Mouse (Mus musculus) lung, embryonic 14.5 days (tissue): ENCODE data around the gene Asns. TPM values are rescaled to one million over a fixed set of nuclear protein-coding genes. Genes with fewer than 3 reads are reported as not detected.

Source experiments
- ATAC-seq: fragments of 200-750 bp; cut with Nextera tagmentation; 2 replicates; pipeline ENCODE4 v1.8.0; 2017; ENCODE audit warnings: mild to moderate bottlenecking, moderate TSS enrichment, moderate library complexity; ENCODE audit not compliant: insufficient read depth
- DNase-seq: peaks from one replicate; pipeline ENCODE4 v3.0.0-alpha.2; 2015
- H3K27ac ChIP-seq: fragments of 300-500 bp; sonication (generic); 2 replicates; pipeline ENCODE4 v1.5.1; 2014; ENCODE audit warnings: low read depth, mild to moderate bottlenecking, moderate library complexity
- H3K27me3 ChIP-seq: fragments of 300-500 bp; sonication (generic); 2 replicates; pipeline ENCODE4 v1.6.1; 2014; ENCODE audit warnings: low read length, control low read depth; ENCODE audit not compliant: insufficient read depth
- H3K36me3 ChIP-seq: fragments of 300-500 bp; sonication (generic); 2 replicates; pipeline ENCODE4 v1.6.1; 2014; ENCODE audit warnings: control low read depth; ENCODE audit not compliant: insufficient read depth
- H3K4me1 ChIP-seq: fragments of 300-500 bp; sonication (generic); 2 replicates; pipeline ENCODE4 v1.6.1; 2014; ENCODE audit warnings: antibody characterized with exemption, control low read depth; ENCODE audit not compliant: insufficient read depth
- H3K4me2 ChIP-seq: fragments of 300-500 bp; sonication (generic); 2 replicates; pipeline ENCODE4 v1.6.1; 2014; ENCODE audit warnings: mild to moderate bottlenecking
- H3K4me3 ChIP-seq: fragments of 300-500 bp; sonication (generic); 2 replicates; pipeline ENCODE4 v1.5.1; 2014; ENCODE audit warnings: low read depth, low read length
- H3K9ac ChIP-seq: fragments of 300-500 bp; sonication (generic); 2 replicates; pipeline ENCODE4 v1.6.1; 2014
- H3K9me3 ChIP-seq: fragments of 300-500 bp; sonication (generic); 2 replicates; pipeline ENCODE4 v1.6.1; 2016; ENCODE audit warnings: low read depth, low read length, control low read depth
- CTCF ChIP-seq: IDR thresholded peaks from 2 replicates; pipeline ENCODE4 v1.5.1; 2016; ENCODE audit warnings: antibody characterized with exemption, low read depth
- WGBS: fragments of 180-500 bp; shearing (Covaris S2); extraction: QIAGEN DNeasy Blood & Tissue Kit; methylation state at CpG from one replicate; pipeline ENCODE4 v1.1.7; 2014; 5-methylcytosine and 5-hydroxymethylcytosine counted together
- polyA plus RNA-seq: library from polyadenylated mRNA; unstranded; fragments of >200 nt; fragmentation: Nextera tagmentation; extraction: Ambion mirVana; gene quantifications from 2 replicates; pipeline ENCODE4 v1.2.1, GENCODE M21; 2014

Gene Asns
- polyA plus RNA-seq, 1 experiment from 2014 or later = 68.4 TPM

DNA sequence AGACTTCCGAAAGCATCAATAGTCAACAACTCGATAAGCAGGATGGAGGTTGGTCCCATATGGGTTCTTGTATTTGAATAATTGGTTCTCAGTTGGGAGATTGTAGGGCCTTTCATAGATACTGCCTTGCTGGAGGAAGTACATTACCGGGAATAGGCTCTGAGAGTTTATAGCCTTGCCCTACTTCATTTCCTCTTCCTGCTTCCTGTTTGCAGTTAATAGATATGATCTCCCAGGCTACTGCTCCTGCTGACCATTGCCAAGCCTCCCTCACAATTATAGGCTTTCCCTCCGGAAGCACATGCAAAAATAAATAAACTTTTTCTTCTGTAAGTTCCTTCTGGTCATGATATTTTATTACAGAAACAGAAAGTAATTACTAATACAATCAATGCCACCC, 31.6 kb downstream of the Asns start:
- peak; percentile 54; the same call in 1 of the 2 replicates for ATAC-seq
- Histone ChIP-seq H3K27ac (no peak overlapping the region), H3K9me3 (no peaks in the 10 kb centered on the region), H3K27me3 (no peaks in the 10 kb centered on the region), H3K4me1 (no peaks in the 10 kb centered on the region), H3K4me3 (no peak overlapping the region), H3K9ac (no peak overlapping the region), H3K36me3 (no peaks in the 10 kb centered on the region), H3K4me2 (no peak overlapping the region)
- TF ChIP-seq CTCF = no peak
- WGBS = 61% methylated on average over 4 of the region's 4 CpGs
- DNase-seq = peak; percentile 43

DNA sequence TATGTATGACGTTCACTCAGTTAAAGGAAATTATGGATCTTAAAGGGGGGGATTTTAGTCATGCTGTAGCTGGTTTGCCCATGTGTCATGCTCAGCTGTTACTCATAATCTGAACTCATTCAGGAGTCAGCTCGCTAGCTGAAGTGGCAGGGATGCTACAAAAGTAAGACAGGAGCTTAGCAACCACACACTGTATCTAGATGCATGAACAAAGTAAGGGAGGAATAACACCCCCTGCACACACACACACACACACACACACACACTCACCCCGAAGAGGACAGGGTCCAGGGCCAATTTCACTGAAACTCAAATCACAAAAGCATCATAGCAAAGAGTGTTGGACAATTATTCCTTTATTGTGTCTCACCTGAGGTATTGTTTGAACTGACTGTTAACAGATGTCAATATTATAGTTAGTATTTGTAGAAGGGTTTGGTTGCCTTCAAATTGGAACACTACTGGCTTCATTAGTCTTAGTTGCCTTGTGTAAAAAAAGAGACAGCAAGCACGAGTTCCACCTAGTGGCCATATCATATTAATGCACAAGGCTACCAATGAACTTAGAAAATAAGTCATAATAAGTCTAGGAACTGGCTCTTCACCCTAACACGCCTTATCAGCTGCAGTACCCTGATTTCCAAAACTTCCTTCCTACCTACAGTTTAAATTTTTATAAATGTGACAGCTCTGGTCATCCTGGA, 32.5 kb downstream of the Asns start:
- ATAC-seq = peak; percentile 49; the same call in 1 of the 2 replicates

DNA sequence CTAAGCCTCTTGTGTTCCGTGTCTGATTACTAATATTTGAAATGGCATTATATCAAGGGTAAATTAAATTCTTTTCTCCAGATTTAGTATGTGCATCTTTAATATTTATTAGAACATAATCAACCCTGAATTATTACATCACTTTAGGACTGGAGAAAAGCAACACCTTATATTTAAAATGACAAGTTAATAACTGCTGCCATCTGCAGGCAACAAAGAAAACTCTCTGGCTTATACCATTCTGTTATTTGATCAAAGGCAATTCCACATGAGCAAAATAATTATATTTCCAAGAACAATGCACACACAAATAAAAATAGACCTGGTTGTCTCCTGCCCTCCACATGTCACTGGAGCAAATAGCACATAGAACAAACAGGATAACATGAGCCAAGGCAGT, 36.5 kb downstream of the Asns start:
- peak; percentile 23 for DNase-seq

More for the DNA sequence above, 32.5 kb downstream of the Asns start:
- WGBS = 57% methylated on average over 5 of the region's 5 CpGs
- no peaks in the 10 kb centered on the region for H3K9me3 ChIP-seq
- no peaks in the 10 kb centered on the region for H3K27me3 ChIP-seq
- H3K4me2 ChIP-seq = no peak overlapping the region
- H3K27ac ChIP-seq = no peak overlapping the region
- no peak overlapping the region for H3K4me3 ChIP-seq
- peak; percentile 73 for TF ChIP-seq CTCF
- H3K9ac ChIP-seq = no peak overlapping the region
- no peaks in the 10 kb centered on the region for H3K4me1 ChIP-seq
- DNase-seq = peak; percentile 81
- H3K36me3 ChIP-seq = no peaks in the 10 kb centered on the region

DNA sequence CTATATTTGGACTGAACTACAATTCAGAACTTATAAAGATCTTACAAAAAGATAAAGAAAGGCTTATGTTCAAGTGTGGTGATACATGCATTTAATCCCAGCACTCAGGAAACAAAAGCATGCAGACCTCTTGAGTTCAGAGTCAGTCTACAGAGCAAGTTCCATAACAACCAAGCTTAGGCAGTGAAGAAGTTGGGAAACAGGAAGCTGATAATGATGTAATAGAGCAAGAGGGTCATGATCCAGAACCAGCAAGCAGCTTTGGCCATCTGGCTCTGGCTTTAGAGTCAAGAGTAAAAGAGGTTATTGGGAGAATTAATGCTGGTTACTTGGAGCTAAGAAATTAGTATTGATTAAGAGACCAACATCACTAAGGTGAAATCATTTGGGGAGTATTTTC, 44.6 kb downstream of the Asns start:
- no peaks in the 10 kb centered on the region for H3K9me3 ChIP-seq
- H3K4me1 ChIP-seq = no peaks in the 10 kb centered on the region
- H3K4me2 ChIP-seq = no peak overlapping the region
- H3K27me3 ChIP-seq = no peaks in the 10 kb centered on the region
- no peak overlapping the region for H3K4me3 ChIP-seq
- no peak overlapping the region for H3K27ac ChIP-seq
- DNase-seq (no peak), ATAC-seq (no peak)
- H3K36me3 ChIP-seq = no peaks in the 10 kb centered on the region
- H3K9ac ChIP-seq = no peak overlapping the region
- TF ChIP-seq CTCF = no peak

More for the DNA sequence above, 36.5 kb downstream of the Asns start:
- no peaks in the 10 kb centered on the region for H3K27me3 ChIP-seq
- 89% methylated on average over 1 of the region's 1 CpGs for WGBS
- H3K27ac ChIP-seq = no peak overlapping the region
- no peaks in the 10 kb centered on the region for H3K9me3 ChIP-seq
- ATAC-seq = no peak
- TF ChIP-seq CTCF = 0 out of 2 replicates have a peak, but pooled peaks have one; percentile 29
- H3K4me1 ChIP-seq = no peaks in the 10 kb centered on the region
- no peak overlapping the region for H3K9ac ChIP-seq
- no peak overlapping the region for H3K4me3 ChIP-seq
- H3K36me3 ChIP-seq = no peaks in the 10 kb centered on the region
- H3K4me2 ChIP-seq = no peak overlapping the region

Other genes starting within 250 kb of the Asns start
- gene Tac1, start 138.4 kb downstream of the Asns start, polyA plus RNA-seq = 0.18 TPM in 1 of 2 replicates, not detected in the other
- gene C1galt1, start 151.6 kb upstream of the Asns start, polyA plus RNA-seq = 4.7 and 5.6 TPM in 2 replicates